Mouse (Mus musculus) stomach, postnatal 0 days (tissue): ENCODE data around the gene Gm10053. TPM values are rescaled to one million over a fixed set of nuclear protein-coding genes. Genes with fewer than 3 reads are reported as not detected.

Experiments used
- ATAC-seq: fragments of 200-750 bp; cut with Nextera tagmentation; 2 replicates; pipeline ENCODE4 v1.8.0; 2017; ENCODE audit not compliant: low FRiP score, low TSS enrichment
- DNase-seq: peaks from one replicate; pipeline ENCODE4 v3.0.0-alpha.2; 2016; ENCODE audit warnings: low spot score
- H3K27ac ChIP-seq: fragments of 300-500 bp; sonication (generic); replicated peaks from 2 replicates; pipeline ENCODE4 v1.5.1; 2014; ENCODE audit warnings: mild to moderate bottlenecking, control low read depth
- H3K27me3 ChIP-seq: fragments of 300-500 bp; sonication (generic); 2 replicates; pipeline ENCODE4 v1.6.1; 2014; ENCODE audit warnings: low read length; ENCODE audit not compliant: control insufficient read depth, insufficient read depth
- H3K36me3 ChIP-seq: fragments of 300-500 bp; sonication (generic); 2 replicates; pipeline ENCODE4 v1.6.1; 2014; ENCODE audit warnings: low read length, mixed read lengths; ENCODE audit not compliant: control insufficient read depth, insufficient read depth
- H3K4me1 ChIP-seq: fragments of 300-500 bp; sonication (generic); replicated peaks from 2 replicates; pipeline ENCODE4 v1.6.1; 2014; ENCODE audit warnings: antibody characterized with exemption; ENCODE audit not compliant: control insufficient read depth, insufficient read depth
- H3K4me2 ChIP-seq: fragments of 300-500 bp; sonication (generic); replicated peaks from 2 replicates; pipeline ENCODE4 v1.6.1; 2014; ENCODE audit warnings: low read depth, mild to moderate bottlenecking, control low read depth, moderate library complexity
- H3K4me3 ChIP-seq: fragments of 300-500 bp; sonication (generic); 2 replicates; pipeline ENCODE4 v1.5.1; 2014; ENCODE audit warnings: low read depth, low read length, control low read depth
- H3K9ac ChIP-seq: fragments of 300-500 bp; sonication (generic); 2 replicates; pipeline ENCODE4 v1.6.1; 2014; ENCODE audit warnings: mild to moderate bottlenecking, low read length, control low read depth, mixed read lengths
- H3K9me3 ChIP-seq: fragments of 300-500 bp; sonication (generic); 2 replicates; pipeline ENCODE4 v1.6.1; 2016; ENCODE audit warnings: low read length; ENCODE audit not compliant: control insufficient read depth
- CTCF ChIP-seq: IDR thresholded peaks from 2 replicates; pipeline ENCODE4 v1.5.1; 2016; ENCODE audit warnings: antibody characterized with exemption, low read depth, mild to moderate bottlenecking, moderate library complexity
- EP300 ChIP-seq: optimal IDR thresholded peaks from 2 replicates; pipeline ENCODE3; 2016; ENCODE audit warnings: antibody characterized with exemption
- WGBS: fragments of 180-500 bp; shearing (Covaris S2); extraction: QIAGEN DNeasy Blood & Tissue Kit; methylation state at CpG from one replicate; pipeline ENCODE4 v1.1.7; 2014; 5-methylcytosine and 5-hydroxymethylcytosine counted together
- polyA plus RNA-seq: library from polyadenylated mRNA; unstranded; fragments of >200 nt; fragmentation: Nextera tagmentation; extraction: Ambion mirVana; gene quantifications from 2 replicates; pipeline ENCODE4 v1.2.1, GENCODE M21; 2015

The Gm10053 gene
- polyA plus RNA-seq, 1 experiment from 2014 or later, result 325 TPM

DNA sequence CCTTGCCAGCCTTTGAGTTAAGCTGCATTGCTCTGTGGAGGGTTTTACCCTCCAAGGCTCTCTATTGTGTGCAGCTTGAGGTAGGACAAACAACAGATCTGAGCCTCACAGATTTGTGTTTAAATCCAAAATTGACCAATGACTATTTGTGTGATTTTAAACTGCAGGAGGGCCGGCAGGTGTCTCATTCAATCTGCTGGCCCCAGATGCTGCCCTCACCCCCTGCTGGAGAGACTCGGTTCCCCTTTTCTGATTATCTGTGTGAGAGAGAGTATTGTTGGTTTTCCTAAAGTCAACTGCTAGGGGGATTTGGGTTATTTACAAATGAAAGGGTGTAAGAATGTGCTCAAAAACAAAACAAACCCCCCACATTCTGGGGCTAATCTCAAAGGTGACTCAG is 26.8 kb downstream of the Gm10053 start:
- Histone ChIP-seq H3K9ac (no peak overlapping the region), H3K27me3 (peaks cover 20% of the 10 kb centered on the region), H3K4me2 (no peak overlapping the region), H3K27ac (no peak overlapping the region), H3K36me3 (no peaks in the 10 kb centered on the region), H3K4me3 (no peak overlapping the region), H3K9me3 (no peaks in the 10 kb centered on the region), H3K4me1 (no peaks in the 10 kb centered on the region)
- TF ChIP-seq EP300 (no peak), CTCF (0 out of 2 replicates have a peak, but pooled peaks have one; percentile 3)
- no peak for ATAC-seq
- 11% methylated on average over 2 of the region's 2 CpGs for WGBS
- no peak for DNase-seq

DNA sequence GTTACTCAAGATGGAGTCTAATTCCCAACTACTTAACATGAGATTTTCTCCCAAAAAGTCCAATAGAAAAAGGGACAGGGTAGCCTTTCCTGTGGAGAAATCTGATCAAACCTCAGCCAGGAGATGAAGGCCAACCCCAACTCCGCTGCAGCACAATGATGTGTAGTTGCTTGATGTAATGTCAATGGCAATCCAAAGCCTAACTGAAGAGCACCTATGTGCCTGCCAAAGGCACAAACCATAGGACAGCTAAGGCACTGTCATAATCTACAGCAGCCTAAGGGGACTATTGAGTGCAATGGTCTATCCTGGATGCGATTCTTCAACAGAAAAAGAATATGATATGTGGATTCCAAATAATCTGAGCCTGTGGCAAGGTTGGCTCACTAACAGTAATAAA is 27.3 kb downstream of the Gm10053 start:
- Histone ChIP-seq H3K4me2 (no peak overlapping the region), H3K9me3 (no peaks in the 10 kb centered on the region), H3K9ac (no peak overlapping the region), H3K4me3 (no peak overlapping the region), H3K4me1 (no peaks in the 10 kb centered on the region), H3K27ac (no peak overlapping the region), H3K36me3 (no peaks in the 10 kb centered on the region), H3K27me3 (peaks cover 20% of the 10 kb centered on the region)
- ATAC-seq (no peak), DNase-seq (no peak)
- no peak for TF ChIP-seq CTCF
- no peak for TF ChIP-seq EP300
- 51% methylated on average over 2 of the region's 2 CpGs for WGBS

DNA sequence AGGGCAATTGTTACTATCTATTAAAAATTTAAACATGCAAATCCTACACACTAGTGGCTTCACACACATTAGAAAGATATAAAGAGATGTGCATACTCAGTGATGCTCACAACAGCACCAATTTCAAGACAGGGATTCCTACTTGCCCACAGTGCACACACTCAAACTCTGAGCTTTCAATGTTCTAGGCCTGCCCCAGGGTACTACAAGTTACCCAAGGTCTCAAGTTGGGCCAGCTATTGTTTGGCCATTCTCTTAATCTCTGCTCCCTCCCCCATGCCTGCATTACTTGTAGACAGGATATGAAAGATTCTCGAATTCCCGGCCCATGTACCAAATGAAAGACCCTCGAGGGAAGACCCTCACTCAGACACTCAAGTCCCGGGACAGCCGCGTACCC is 32.2 kb downstream of the Gm10053 start:
- H3K9ac ChIP-seq, result no peak overlapping the region
- 70% methylated on average over 3 of the region's 6 CpGs for WGBS
- no peak overlapping the region for H3K4me2 ChIP-seq
- no peak for ATAC-seq
- TF ChIP-seq EP300, result no peak
- H3K27ac ChIP-seq, result no peak overlapping the region
- H3K4me3 ChIP-seq, result no peak overlapping the region
- no peak for DNase-seq
- H3K9me3 ChIP-seq, result no peaks in the 10 kb centered on the region
- peaks cover 5% of the 10 kb centered on the region; the same call in 1 of the 2 replicates for H3K27me3 ChIP-seq
- no peaks in the 10 kb centered on the region for H3K36me3 ChIP-seq
- H3K4me1 ChIP-seq, result no peaks in the 10 kb centered on the region

DNA sequence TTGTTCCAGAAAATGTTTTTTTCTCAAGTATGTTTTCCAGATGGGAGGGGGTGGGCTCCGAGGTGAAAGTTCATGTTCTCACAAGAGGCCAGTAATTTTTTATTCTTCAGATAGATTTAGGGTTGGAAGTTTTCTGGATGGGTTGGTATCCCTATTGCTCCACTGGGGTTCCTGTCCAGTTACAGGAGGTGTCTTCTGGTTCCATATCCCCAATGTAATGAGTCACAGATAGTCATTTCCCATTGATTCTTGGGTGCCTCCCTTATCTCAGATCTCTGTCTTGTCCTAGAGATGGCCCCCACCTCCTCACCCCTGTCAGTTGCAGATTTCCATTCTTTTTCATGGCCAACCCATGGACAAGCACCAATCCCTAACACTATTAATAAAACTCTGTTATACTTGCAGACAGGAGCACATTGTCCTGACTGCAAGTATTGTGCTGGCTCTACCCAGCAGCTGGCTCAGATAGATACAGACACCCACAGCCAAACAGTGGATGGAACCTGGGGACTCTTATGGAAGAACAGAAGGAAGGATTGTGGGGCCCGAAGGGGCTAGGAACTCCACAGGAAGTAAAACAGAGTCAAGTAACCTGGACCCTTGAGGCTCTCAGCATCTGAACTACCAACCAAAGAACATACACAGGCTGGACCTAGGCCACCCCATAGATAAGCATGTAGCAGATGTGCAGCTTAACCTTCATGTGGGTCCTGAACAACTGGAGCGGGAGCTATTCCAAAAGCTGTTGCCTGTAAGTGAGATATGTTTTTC is 33.1 kb downstream of the Gm10053 start:
- Histone ChIP-seq H3K4me3 (no peak overlapping the region), H3K9me3 (no peaks in the 10 kb centered on the region), H3K27ac (no peak overlapping the region), H3K9ac (no peak overlapping the region), H3K27me3 (no peaks in the 10 kb centered on the region), H3K4me2 (no peak overlapping the region), H3K36me3 (no peaks in the 10 kb centered on the region), H3K4me1 (no peaks in the 10 kb centered on the region)
- WGBS, result 85% methylated on average over 3 of the region's 3 CpGs
- DNase-seq (no peak), ATAC-seq (no peak)
- no peak for TF ChIP-seq EP300
- TF ChIP-seq CTCF, result no peak

DNA sequence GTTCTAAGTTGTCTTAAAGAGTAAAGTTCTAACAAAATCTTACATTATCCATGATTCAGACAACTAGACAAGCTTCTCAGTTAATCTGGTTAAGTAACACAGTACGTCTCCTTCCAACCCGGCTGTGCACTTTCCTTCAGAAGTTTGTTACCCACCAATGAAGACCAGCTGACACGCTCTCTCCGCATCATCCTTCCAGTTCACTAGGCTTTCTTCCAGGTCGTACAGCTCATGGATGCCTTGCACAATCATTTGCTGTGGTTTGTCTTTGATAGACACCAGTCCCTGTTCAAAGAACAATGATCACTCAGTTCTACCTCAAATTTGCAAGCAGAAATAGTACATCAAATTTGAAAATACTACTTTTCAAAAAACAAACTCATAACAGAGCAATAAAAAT is 45.4 kb downstream of the Gm10053 start:
- DNase-seq (no peak), ATAC-seq (no peak)
- no peaks in the 10 kb centered on the region for H3K27me3 ChIP-seq
- H3K27ac ChIP-seq, result no peak overlapping the region
- H3K9ac ChIP-seq, result no peak overlapping the region
- no peaks in the 10 kb centered on the region for H3K9me3 ChIP-seq
- no peak overlapping the region for H3K4me2 ChIP-seq
- H3K36me3 ChIP-seq, result peaks cover 2% of the 10 kb centered on the region; the same call in 1 of the 2 replicates
- WGBS, result 89% methylated on average over 5 of the region's 5 CpGs
- no peak for TF ChIP-seq CTCF
- no peak for TF ChIP-seq EP300
- H3K4me3 ChIP-seq, result no peak overlapping the region
- no peaks in the 10 kb centered on the region for H3K4me1 ChIP-seq

Other genes with a start within 250 kb of the Gm10053 start
- 5.8 and 6.1 TPM in 2 replicates for gene Tmem252, start 201.7 kb upstream of the Gm10053 start, polyA plus RNA-seq
- 5.5 and 6.3 TPM in 2 replicates for gene Pgm5, start 13.8 kb upstream of the Gm10053 start, polyA plus RNA-seq
- gene Foxd4, start 25.5 kb downstream of the Gm10053 start, polyA plus RNA-seq, result 0.08 TPM in 1 of 2 replicates, not detected in the other
- 12.1 and 12.8 TPM in 2 replicates for gene Cbwd1, start 85.9 kb downstream of the Gm10053 start, polyA plus RNA-seq
- gene Dock8, start 123.8 kb downstream of the Gm10053 start, polyA plus RNA-seq, result 3.3 and 3.4 TPM in 2 replicates